Mouse (Mus musculus): Measurements from ENCODE around the gene Pde3a. TPM values are rescaled to one million over a fixed set of nuclear protein-coding genes. Genes with fewer than 3 reads are reported as not detected.

Pde3a gene
- 4.8 and 5.0 TPM in 2 replicates for polyA plus RNA-seq (2014; fragmentation: Nextera tagmentation; extraction: Ambion mirVana)

DNA sequence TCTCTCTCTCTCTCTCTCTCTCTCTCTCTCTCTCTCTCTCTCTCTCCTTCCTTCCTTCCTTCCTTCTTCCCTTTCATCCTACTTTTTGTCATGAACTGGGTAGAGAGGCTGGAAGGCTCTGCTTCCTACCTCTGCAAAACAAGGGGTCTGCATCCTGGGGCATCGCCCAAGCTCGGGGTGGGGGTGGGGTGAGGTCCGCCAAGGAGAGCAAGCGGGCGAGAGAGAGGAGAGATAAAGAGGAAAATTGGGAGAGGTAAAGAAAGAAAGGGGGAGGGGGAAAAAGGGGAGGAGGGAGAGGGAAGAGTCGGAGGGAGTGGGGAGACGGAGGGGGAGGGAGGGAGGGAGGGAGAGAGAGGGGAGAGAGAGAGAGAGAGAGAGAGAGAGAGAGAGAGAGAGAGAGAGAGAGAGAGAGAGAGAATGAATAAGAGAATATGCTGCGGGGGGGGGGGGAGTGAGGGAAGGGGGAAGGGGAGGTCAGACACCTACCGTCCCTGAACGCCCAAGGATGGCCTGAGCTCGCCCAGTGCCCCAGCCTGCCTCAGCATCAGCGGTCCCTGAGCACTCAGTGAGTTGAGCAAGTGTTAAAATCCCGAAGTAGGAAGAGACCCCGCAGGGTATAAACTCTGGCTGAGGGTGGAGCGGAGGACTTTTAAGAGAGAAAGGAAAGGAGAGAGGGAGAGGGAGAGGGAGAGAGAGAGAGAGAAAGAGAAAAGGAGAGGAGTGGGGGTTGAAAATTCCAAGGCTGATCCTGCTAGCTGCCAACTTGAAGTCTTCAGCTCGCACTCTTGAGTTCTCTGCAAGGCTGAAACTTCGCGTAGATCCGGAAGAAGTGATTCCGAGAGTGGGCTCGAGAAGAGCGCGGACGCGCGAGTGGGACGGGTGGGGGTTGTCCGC lies at the start of gene Pde3a:
Pde3a (plus strand) TSS at position 579 of the 894 bp plus-strand sequence.
- Histone ChIP-seq H3K9ac (ENCODE audit: low read depth, low read length) (peak within 1 kb of the TSS; percentile 81), H3K4me3 (ENCODE audit: low read depth, low read length) (peak within 1 kb of the TSS; percentile 79), H3K27ac (replicated peaks; ENCODE audit: low read depth, low read length) (peak within 1 kb of the TSS; percentile 89), H3K9me3 (ENCODE audit: control insufficient read depth, low read length) (no peaks in the 10 kb centered on the region), H3K36me3 (ENCODE audit: control insufficient read depth, insufficient read depth, low read length) (no peaks in the 10 kb centered on the region), H3K27me3 (replicated peaks; ENCODE audit: control insufficient read depth, insufficient read depth, low read length) (peaks cover 7% of the 10 kb centered on the region; the same call in 1 of the 2 replicates), H3K4me2 (ENCODE audit: low read depth, low read length) (peak within 1 kb of the TSS; percentile 87), H3K4me1 (ENCODE audit: control insufficient read depth, insufficient read depth, low read length) (no peaks in the 10 kb centered on the region; the same call in 1 of the 2 replicates)
- DNase-seq (ENCODE audit: low spot score), result peak; percentile 69
- peak; percentile 28 for ATAC-seq (ENCODE audit: low read depth)
- 2% methylated on average over 19 of the region's 28 CpGs for WGBS

DNA sequence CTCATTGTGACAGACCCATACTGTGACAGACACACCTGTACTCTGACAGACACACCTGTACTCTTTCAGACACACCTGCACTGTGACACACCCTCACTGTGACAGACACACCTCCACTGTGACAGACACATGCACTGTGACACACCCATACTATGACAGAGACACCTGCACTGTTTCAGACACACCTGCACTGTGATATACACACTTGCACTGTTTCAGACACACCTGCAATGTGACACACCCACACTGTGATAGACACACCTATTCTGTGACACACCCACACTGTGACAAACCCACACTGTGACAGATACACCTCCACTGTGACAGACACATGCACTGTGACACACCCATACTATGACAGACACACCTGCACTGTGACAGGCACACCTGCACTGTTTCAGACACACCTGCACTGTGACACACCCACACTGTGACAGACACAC lies 48.9 kb upstream of the Pde3a start:
- DNase-seq (ENCODE audit: low spot score) (no peak), ATAC-seq (ENCODE audit: low read depth) (no peak)
- H3K4me3 ChIP-seq (ENCODE audit: low read depth, low read length), result no peak overlapping the region
- H3K4me2 ChIP-seq (ENCODE audit: low read depth, low read length), result no peak overlapping the region
- H3K4me1 ChIP-seq (ENCODE audit: control insufficient read depth, insufficient read depth, low read length), result no peaks in the 10 kb centered on the region
- H3K27me3 ChIP-seq (replicated peaks; ENCODE audit: control insufficient read depth, insufficient read depth, low read length), result no peaks in the 10 kb centered on the region
- H3K27ac ChIP-seq (replicated peaks; ENCODE audit: low read depth, low read length), result no peak overlapping the region
- no peak overlapping the region for H3K9ac ChIP-seq (ENCODE audit: low read depth, low read length)
- H3K9me3 ChIP-seq (ENCODE audit: control insufficient read depth, low read length), result no peaks in the 10 kb centered on the region
- H3K36me3 ChIP-seq (ENCODE audit: control insufficient read depth, insufficient read depth, low read length), result no peaks in the 10 kb centered on the region

DNA sequence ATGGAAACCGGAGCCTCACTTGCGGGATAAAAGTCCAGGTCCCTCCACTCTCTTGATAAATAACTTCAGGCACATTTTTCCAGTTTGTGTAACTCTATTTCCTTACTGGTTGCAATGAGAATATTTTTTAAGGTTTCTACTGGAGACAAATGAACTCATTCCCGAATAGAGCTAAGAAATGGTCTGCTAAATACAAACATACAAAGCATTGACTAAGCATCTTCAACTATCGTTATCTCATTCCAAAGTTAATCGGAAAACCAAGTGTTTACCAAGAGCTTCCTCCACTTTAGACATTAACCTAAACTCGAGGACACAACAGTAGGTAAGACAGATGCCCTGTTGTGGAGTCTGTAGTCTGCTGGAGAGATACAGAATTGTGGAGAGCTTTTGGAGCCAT lies 41.5 kb upstream of the Pde3a start:
- no peaks in the 10 kb centered on the region for H3K27me3 ChIP-seq (replicated peaks; ENCODE audit: control insufficient read depth, insufficient read depth, low read length)
- 78% methylated on average over 6 of the region's 6 CpGs for WGBS
- DNase-seq (ENCODE audit: low spot score), result no peak
- no peaks in the 10 kb centered on the region for H3K4me1 ChIP-seq (ENCODE audit: control insufficient read depth, insufficient read depth, low read length)
- no peak for ATAC-seq (ENCODE audit: low read depth)
- H3K9me3 ChIP-seq (ENCODE audit: control insufficient read depth, low read length), result no peaks in the 10 kb centered on the region
- no peak overlapping the region for H3K4me2 ChIP-seq (ENCODE audit: low read depth, low read length)
- H3K36me3 ChIP-seq (ENCODE audit: control insufficient read depth, insufficient read depth, low read length), result no peaks in the 10 kb centered on the region
- H3K9ac ChIP-seq (ENCODE audit: low read depth, low read length), result no peak overlapping the region
- no peak overlapping the region for H3K27ac ChIP-seq (replicated peaks; ENCODE audit: low read depth, low read length)
- no peak overlapping the region for H3K4me3 ChIP-seq (ENCODE audit: low read depth, low read length)

DNA sequence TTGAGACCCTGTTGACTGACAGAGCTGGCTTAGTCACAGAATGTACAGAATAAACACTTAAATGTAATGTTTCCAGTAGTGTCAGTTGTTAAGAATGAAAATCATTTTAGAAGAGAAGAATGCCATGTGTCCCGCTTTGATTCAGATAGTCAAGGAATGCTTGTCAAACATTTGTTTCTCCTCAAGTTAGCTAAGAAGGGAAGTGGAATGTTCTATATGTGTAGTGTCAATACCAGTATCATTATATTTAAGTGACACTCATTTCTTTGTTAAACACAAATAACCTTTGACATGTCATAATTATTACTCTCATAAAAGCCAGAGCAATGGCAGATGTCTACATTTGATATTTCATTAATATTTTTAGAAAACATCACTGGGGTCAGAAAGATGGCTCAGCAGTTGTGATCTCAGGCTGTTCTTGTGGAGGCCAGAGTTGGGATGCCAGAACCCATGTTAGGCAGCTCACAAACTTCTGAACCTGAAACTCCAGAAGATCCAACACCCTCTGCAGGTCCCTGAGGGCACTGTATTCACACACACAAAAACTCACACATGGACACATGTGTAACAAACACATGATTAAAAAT lies 40.7 kb upstream of the Pde3a start:
- H3K4me3 ChIP-seq (ENCODE audit: low read depth, low read length), result no peak overlapping the region
- H3K4me2 ChIP-seq (ENCODE audit: low read depth, low read length), result no peak overlapping the region
- H3K9me3 ChIP-seq (ENCODE audit: control insufficient read depth, low read length), result no peaks in the 10 kb centered on the region
- no peak overlapping the region for H3K9ac ChIP-seq (ENCODE audit: low read depth, low read length)
- H3K4me1 ChIP-seq (ENCODE audit: control insufficient read depth, insufficient read depth, low read length), result no peaks in the 10 kb centered on the region
- no peaks in the 10 kb centered on the region for H3K27me3 ChIP-seq (replicated peaks; ENCODE audit: control insufficient read depth, insufficient read depth, low read length)
- 62% methylated on average over 1 of the region's 1 CpGs for WGBS
- ATAC-seq (ENCODE audit: low read depth) (no peak), DNase-seq (ENCODE audit: low spot score) (no peak)
- no peaks in the 10 kb centered on the region for H3K36me3 ChIP-seq (ENCODE audit: control insufficient read depth, insufficient read depth, low read length)
- H3K27ac ChIP-seq (replicated peaks; ENCODE audit: low read depth, low read length), result no peak overlapping the region

DNA sequence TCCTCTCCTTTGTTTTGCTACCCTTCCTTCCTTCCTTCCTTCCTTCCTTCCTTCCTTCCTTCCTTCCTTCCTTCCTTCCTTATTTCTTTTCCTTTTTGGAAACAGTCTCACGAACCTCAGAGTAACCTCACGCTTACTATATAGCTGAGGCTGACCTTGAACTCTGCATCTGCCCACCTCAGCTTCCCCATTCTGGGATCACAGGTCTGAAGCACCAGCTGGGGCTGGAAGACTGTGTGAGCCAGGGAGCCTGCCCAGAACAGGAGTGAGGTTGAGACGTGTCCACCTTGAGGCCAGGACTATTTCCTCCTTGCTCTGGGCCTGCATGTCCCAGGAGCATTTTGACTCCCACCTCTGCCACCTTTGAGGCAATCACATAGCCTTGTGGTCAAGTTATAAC lies 39.0 kb upstream of the Pde3a start:
- no peak overlapping the region for H3K4me3 ChIP-seq (ENCODE audit: low read depth, low read length)
- H3K9me3 ChIP-seq (ENCODE audit: control insufficient read depth, low read length), result no peaks in the 10 kb centered on the region
- no peaks in the 10 kb centered on the region for H3K4me1 ChIP-seq (ENCODE audit: control insufficient read depth, insufficient read depth, low read length)
- H3K9ac ChIP-seq (ENCODE audit: low read depth, low read length), result no peak overlapping the region
- no peaks in the 10 kb centered on the region for H3K27me3 ChIP-seq (replicated peaks; ENCODE audit: control insufficient read depth, insufficient read depth, low read length)
- H3K36me3 ChIP-seq (ENCODE audit: control insufficient read depth, insufficient read depth, low read length), result no peaks in the 10 kb centered on the region
- no peak overlapping the region for H3K27ac ChIP-seq (replicated peaks; ENCODE audit: low read depth, low read length)
- DNase-seq (ENCODE audit: low spot score), result no peak
- no peak overlapping the region for H3K4me2 ChIP-seq (ENCODE audit: low read depth, low read length)
- 87% methylated on average over 3 of the region's 3 CpGs for WGBS
- ATAC-seq (ENCODE audit: low read depth), result no peak

DNA sequence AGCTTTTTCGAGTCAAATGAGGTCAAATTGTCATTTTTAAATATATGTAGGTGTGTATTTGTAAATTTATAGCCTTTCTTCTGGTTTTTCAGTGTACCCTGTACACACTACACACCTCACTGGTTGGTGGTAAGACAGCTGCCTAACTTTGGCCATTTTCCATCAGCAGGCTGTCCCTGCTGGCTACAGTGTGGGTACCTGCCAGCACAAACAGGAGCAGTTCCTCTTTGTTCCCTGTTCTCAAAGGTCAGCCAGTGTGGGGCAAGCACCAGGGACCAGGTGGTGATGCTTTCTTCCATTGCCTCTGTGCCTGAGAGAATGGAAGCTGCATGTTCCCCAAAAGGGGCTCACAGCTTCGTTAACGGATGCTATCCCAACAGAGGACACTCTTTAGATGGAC lies 28.0 kb upstream of the Pde3a start:
- Histone ChIP-seq H3K4me3 (ENCODE audit: low read depth, low read length) (no peak overlapping the region), H3K27me3 (replicated peaks; ENCODE audit: control insufficient read depth, insufficient read depth, low read length) (no peaks in the 10 kb centered on the region), H3K9me3 (ENCODE audit: control insufficient read depth, low read length) (no peaks in the 10 kb centered on the region), H3K4me1 (ENCODE audit: control insufficient read depth, insufficient read depth, low read length) (no peaks in the 10 kb centered on the region), H3K36me3 (ENCODE audit: control insufficient read depth, insufficient read depth, low read length) (no peaks in the 10 kb centered on the region), H3K4me2 (ENCODE audit: low read depth, low read length) (no peak overlapping the region), H3K9ac (ENCODE audit: low read depth, low read length) (no peak overlapping the region), H3K27ac (replicated peaks; ENCODE audit: low read depth, low read length) (no peak overlapping the region)
- WGBS, result 74% methylated on average over 3 of the region's 3 CpGs
- ATAC-seq (ENCODE audit: low read depth), result no peak
- DNase-seq (ENCODE audit: low spot score), result no peak

DNA sequence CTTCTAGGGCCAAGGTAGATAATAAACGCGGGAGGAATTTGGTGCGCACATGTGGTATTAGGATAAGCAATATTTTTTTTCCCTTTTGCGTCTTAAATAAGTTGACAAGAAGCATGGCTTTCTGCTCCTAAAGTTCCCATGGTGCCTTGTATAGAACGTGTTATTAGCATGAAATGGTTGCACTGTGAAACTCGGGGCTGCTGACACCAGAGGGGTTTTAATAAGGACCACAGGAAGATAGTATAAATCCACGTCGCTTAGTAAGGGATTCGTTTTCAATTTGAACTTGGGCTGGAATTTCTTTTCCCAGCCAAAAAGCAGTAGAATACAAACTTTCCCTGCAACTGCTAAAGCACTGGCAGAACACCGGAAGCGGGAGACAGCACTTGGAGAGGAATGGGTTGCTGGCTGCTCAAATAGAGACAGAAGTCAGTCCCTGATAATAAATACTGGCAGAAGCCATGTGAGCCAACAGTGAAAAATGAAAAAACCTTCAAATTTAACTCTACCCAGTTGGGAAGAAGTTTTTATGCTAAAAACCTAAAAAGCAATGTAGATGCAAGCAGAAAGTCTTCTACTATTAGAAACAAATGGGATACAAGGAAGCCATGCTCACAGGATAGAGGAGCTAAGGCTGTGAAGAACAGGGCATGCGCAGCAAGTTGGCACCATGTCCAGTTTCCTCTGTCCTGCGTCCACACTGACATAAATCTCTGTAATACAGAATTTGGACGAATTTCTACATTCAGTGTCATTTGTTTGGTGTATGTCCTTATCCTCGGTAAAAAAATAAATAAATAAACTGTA lies 22.0 kb upstream of the Pde3a start:
- ATAC-seq (ENCODE audit: low read depth) (no peak), DNase-seq (ENCODE audit: low spot score) (peak; percentile 55)
- WGBS, result 62% methylated on average over 15 of the region's 15 CpGs
- Histone ChIP-seq H3K27me3 (replicated peaks; ENCODE audit: control insufficient read depth, insufficient read depth, low read length) (no peaks in the 10 kb centered on the region), H3K9me3 (ENCODE audit: control insufficient read depth, low read length) (no peaks in the 10 kb centered on the region), H3K4me2 (ENCODE audit: low read depth, low read length) (no peak overlapping the region), H3K4me1 (ENCODE audit: control insufficient read depth, insufficient read depth, low read length) (no peaks in the 10 kb centered on the region), H3K36me3 (ENCODE audit: control insufficient read depth, insufficient read depth, low read length) (no peaks in the 10 kb centered on the region), H3K4me3 (ENCODE audit: low read depth, low read length) (no peak overlapping the region), H3K27ac (replicated peaks; ENCODE audit: low read depth, low read length) (no peak overlapping the region), H3K9ac (ENCODE audit: low read depth, low read length) (no peak overlapping the region)

DNA sequence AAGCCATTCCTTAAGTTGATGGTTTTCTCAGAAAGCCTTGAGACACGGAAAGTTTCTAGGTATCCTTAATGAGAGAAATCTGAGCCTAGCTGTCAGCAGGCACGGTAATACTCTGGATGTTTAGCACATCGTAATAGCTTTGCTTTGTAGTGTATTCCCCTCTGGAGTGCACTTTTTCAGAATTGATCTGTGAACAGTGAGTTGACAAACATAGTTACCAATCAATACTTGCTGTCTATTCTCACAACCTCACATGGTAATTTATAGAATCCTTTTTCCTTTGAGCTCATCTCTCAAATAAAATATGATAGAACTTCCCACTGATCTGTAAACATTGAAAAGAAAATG lies 21.4 kb upstream of the Pde3a start:
- no peak overlapping the region for H3K27ac ChIP-seq (replicated peaks; ENCODE audit: low read depth, low read length)
- H3K36me3 ChIP-seq (ENCODE audit: control insufficient read depth, insufficient read depth, low read length), result no peaks in the 10 kb centered on the region
- no peaks in the 10 kb centered on the region for H3K4me1 ChIP-seq (ENCODE audit: control insufficient read depth, insufficient read depth, low read length)
- WGBS, result 38% methylated on average over 3 of the region's 3 CpGs
- no peak overlapping the region for H3K9ac ChIP-seq (ENCODE audit: low read depth, low read length)
- no peak for DNase-seq (ENCODE audit: low spot score)
- H3K4me2 ChIP-seq (ENCODE audit: low read depth, low read length), result no peak overlapping the region
- H3K4me3 ChIP-seq (ENCODE audit: low read depth, low read length), result no peak overlapping the region
- no peaks in the 10 kb centered on the region for H3K9me3 ChIP-seq (ENCODE audit: control insufficient read depth, low read length)
- ATAC-seq (ENCODE audit: low read depth), result no peak
- H3K27me3 ChIP-seq (replicated peaks; ENCODE audit: control insufficient read depth, insufficient read depth, low read length), result no peaks in the 10 kb centered on the region
